Comparison of ENCODE assay signal across 11 mouse cellular contexts in genomic region chr15:93222475-93222874, GRCm38 (mm10). TPM values are rescaled to one million over a fixed set of nuclear protein-coding genes. Genes with fewer than 3 reads are reported as not detected.
DNase-seq lines count a peak whose midpoint lies in the region; ATAC-seq and TF ChIP-seq lines count a peak whose summit lies in the region.
"Had no signal": no experiment of that assay in that cellular context is flagged by ENCODE, and none has a peak within 500 bp of the region (broad histone marks: within the 10 kb centered on the region; RNA-seq: fewer than 3 reads in every experiment).

No protein-coding gene starts in this region.

- no peaks in the 10 kb centered on the region for H3K4me1 ChIP-seq in midbrain, postnatal 0 days (ENCODE audit: insufficient read depth, low read length)
- H3K4me1 ChIP-seq in midbrain, embryonic 10.5 days: no peaks in the 10 kb centered on the region
- H3K4me1 ChIP-seq in MEL (ENCODE audit: control insufficient read depth in 1 of 2, insufficient read depth in 2 of 2, low read length in 2 of 2): no peaks in the 10 kb centered on the region
- 0 out of 2 replicates have a peak, but pooled peaks cover 3% of the 10 kb centered on the region for H3K4me1 ChIP-seq in midbrain, embryonic 13.5 days (replicated peaks)
- H3K4me1 ChIP-seq: heart, embryonic 15.5 days had no signal

- H3K9ac ChIP-seq in midbrain, postnatal 0 days (replicated peaks; ENCODE audit: low read length, poor library complexity, severe bottlenecking): no peak overlapping the region
- H3K9ac ChIP-seq in MEL (ENCODE audit: control insufficient read depth, low read depth, low read length, poor library complexity, severe bottlenecking): no peak overlapping the region
- no peak overlapping the region for H3K9ac ChIP-seq in midbrain, embryonic 13.5 days (replicated peaks)
- H3K9ac ChIP-seq: heart, embryonic 15.5 days had no signal

- peak; percentile 76 for DNase-seq in heart, adult 11 months
- no peak for DNase-seq in heart, adult 9 months (ENCODE audit: low spot score in 2 of 2)
- no peak for DNase-seq in midbrain, postnatal 0 days (ENCODE audit: low spot score)
- DNase-seq in midbrain, embryonic 10.5 days (ENCODE audit: low spot score): no peak
- DNase-seq in MEL (ENCODE audit: low read depth, low spot score): no peak
- DNase-seq in layer of hippocampus, adult 11-12 months (ENCODE audit: low spot score): no peak
- DNase-seq: cerebellum, adult 18-20 months; kidney, adult 9 months had no signal

- H3K27me3 ChIP-seq in midbrain, postnatal 0 days (ENCODE audit: insufficient read depth, low read length): no peaks in the 10 kb centered on the region
- no peaks in the 10 kb centered on the region for H3K27me3 ChIP-seq in midbrain, embryonic 10.5 days (ENCODE audit: low read depth, poor library complexity, severe bottlenecking)
- H3K27me3 ChIP-seq in MEL (ENCODE audit: control insufficient read depth in 1 of 2, insufficient read depth in 2 of 2, low read length in 2 of 2): no peaks in the 10 kb centered on the region
- no peaks in the 10 kb centered on the region for H3K27me3 ChIP-seq in midbrain, embryonic 13.5 days
- H3K27me3 ChIP-seq: heart, embryonic 15.5 days had no signal

- TF ChIP-seq EP300 in MEL (IDR thresholded peaks at IDR 0.05; ENCODE audit: low read depth in 1 of 2, low read length in 2 of 2): no peak

- no peaks in the 10 kb centered on the region for H3K9me3 ChIP-seq in midbrain, postnatal 0 days (ENCODE audit: low read length)
- H3K9me3 ChIP-seq in midbrain, embryonic 10.5 days (replicated peaks): no peaks in the 10 kb centered on the region
- no peaks in the 10 kb centered on the region for H3K9me3 ChIP-seq in MEL (replicated peaks; ENCODE audit: insufficient read depth, low read length)
- H3K9me3 ChIP-seq in midbrain, embryonic 13.5 days: no peaks in the 10 kb centered on the region
- H3K9me3 ChIP-seq: heart, embryonic 15.5 days had no signal

- peak; percentile 38 for TF ChIP-seq CTCF in midbrain, postnatal 0 days (IDR thresholded peaks at IDR 0.05)
- peak in 2 of 3 experiments; percentile 4 to 6; a peak in 1 of 6 replicates for TF ChIP-seq CTCF in MEL (IDR thresholded peaks at IDR 0.05 in 2 of 3, conservative IDR thresholded peaks at IDR 0.05 in 1 of 3; ENCODE audit: control insufficient read depth in 1 of 3, insufficient read depth in 1 of 3, low read depth in 2 of 3, low read length in 3 of 3, poor library complexity in 1 of 3, severe bottlenecking in 1 of 3)

- no peak for ATAC-seq in midbrain, postnatal 0 days (ENCODE audit: low FRiP score)
- ATAC-seq in hematopoietic stem cell, adult 5-6 weeks (replicated peaks in 1 of 2; ENCODE audit: insufficient read depth in 1 of 2, low FRiP score in 2 of 2, low TSS enrichment in 1 of 2, low read depth in 1 of 2, poor library complexity in 2 of 2, severe bottlenecking in 2 of 2): peak; percentile 69 to 76; a peak in 3 of 4 replicates
- ATAC-seq in midbrain, embryonic 13.5 days: no peak

- no peak for TF ChIP-seq POLR2A in MEL (IDR thresholded peaks at IDR 0.05; ENCODE audit: control insufficient read depth in 1 of 2, insufficient read depth in 1 of 2, low read depth in 1 of 2, low read length in 2 of 2, poor library complexity in 1 of 2)

- no peaks in the 10 kb centered on the region for H3K79me2 ChIP-seq in MEL (ENCODE audit: control insufficient read depth, insufficient read depth, low read length, poor library complexity)

- no peak overlapping the region for H3K4me2 ChIP-seq in midbrain, postnatal 0 days (ENCODE audit: low read depth, low read length, poor library complexity, severe bottlenecking)
- H3K4me2 ChIP-seq in midbrain, embryonic 13.5 days (replicated peaks): no peak overlapping the region
- H3K4me2 ChIP-seq: heart, embryonic 15.5 days had no signal

- no peak overlapping the region for H3K4me3 ChIP-seq in midbrain, postnatal 0 days (ENCODE audit: low read depth, low read length)
- no peak overlapping the region for H3K4me3 ChIP-seq in midbrain, embryonic 10.5 days
- no peak overlapping the region for H3K4me3 ChIP-seq in MEL (ENCODE audit: control insufficient read depth in 1 of 2, insufficient read depth in 1 of 2, low read depth in 2 of 2, low read length in 2 of 2)
- H3K4me3 ChIP-seq in midbrain, embryonic 13.5 days (replicated peaks): no peak overlapping the region
- H3K4me3 ChIP-seq: heart, embryonic 15.5 days had no signal

- WGBS in midbrain, postnatal 0 days: 60% methylated on average over 7 of the region's 7 CpGs
- WGBS in midbrain, embryonic 10.5 days: 55% methylated on average over 7 of the region's 7 CpGs
- 57% methylated on average over 7 of the region's 7 CpGs for WGBS in midbrain, embryonic 13.5 days

- H3K36me3 ChIP-seq in midbrain, postnatal 0 days (ENCODE audit: insufficient read depth, low read length): no peaks in the 10 kb centered on the region
- H3K36me3 ChIP-seq in midbrain, embryonic 10.5 days: no peaks in the 10 kb centered on the region
- H3K36me3 ChIP-seq in MEL (ENCODE audit: control insufficient read depth in 1 of 2, insufficient read depth in 2 of 2, low read length in 2 of 2): no peaks in the 10 kb centered on the region
- no peaks in the 10 kb centered on the region for H3K36me3 ChIP-seq in midbrain, embryonic 13.5 days
- H3K36me3 ChIP-seq: heart, embryonic 15.5 days had no signal

- no peak overlapping the region for H3K27ac ChIP-seq in midbrain, postnatal 0 days (ENCODE audit: low read depth, low read length)
- H3K27ac ChIP-seq in midbrain, embryonic 10.5 days (replicated peaks): no peak overlapping the region
- no peak overlapping the region for H3K27ac ChIP-seq in MEL (ENCODE audit: control insufficient read depth, low read depth, low read length)
- no peak overlapping the region for H3K27ac ChIP-seq in midbrain, embryonic 13.5 days
- H3K27ac ChIP-seq: heart, embryonic 15.5 days had no signal

- TF ChIP-seq RAD21 in MEL (IDR thresholded peaks at IDR 0.05; ENCODE audit: low read depth, low read length): no peak

TF ChIP-seq in MEL, 35 proteins besides CTCF, POLR2A, EP300 and RAD21:
- no peak for TF ChIP-seq GABPA (IDR thresholded peaks at IDR 0.05; ENCODE audit: low read depth, low read length)

RNA-seq across cellular contexts. Expression of gene Gxylt1, which starts 52.5 kb away (rescaled TPM):
- total RNA-seq in midbrain, postnatal 0 days (2014; rRNA removed): 5.0 and 7.7 TPM in 2 replicates
- 2.8 and 3.8 TPM in 2 replicates for polyA plus RNA-seq in midbrain, postnatal 0 days (2015; fragmentation: Nextera tagmentation; extraction: Ambion mirVana)
- 12.8 and 14.5 TPM in 2 replicates for polyA plus RNA-seq in midbrain, embryonic 10.5 days (2016; fragmentation: Nextera tagmentation; extraction: Ambion mirVana)
- 5.3 and 6.0 TPM in 2 replicates for total RNA-seq in MEL (2012; rRNA removed)
- 10 to 100 TPM in 1 of 2 experiments, 1 to 10 TPM in 1; 9.9 to 48.9 TPM for polyA plus RNA-seq in MEL (2012; ENCODE audit: insufficient read depth in 1 of 2, insufficient read length in 2 of 2, low read depth in 1 of 2, low replicate concordance in 2 of 2, missing spikeins in 1 of 2)
- total RNA-seq in hematopoietic stem cell, adult 5-6 weeks (2017): 21.4 and 24.7 TPM in 2 replicates
- polyA plus RNA-seq in midbrain, embryonic 13.5 days (2015; fragmentation: Nextera tagmentation; extraction: Ambion mirVana): 8.7 and 9.3 TPM in 2 replicates

Comparison
In these comparisons a context has a peak if more than half of its experiments do, and no peak if none do; other contexts are left out.
1. ATAC-seq: peak in hematopoietic stem cell, adult 5-6 weeks (2 of 2); none in midbrain, postnatal 0 days (single experiment) and midbrain, embryonic 13.5 days (single experiment).